Mouse (Mus musculus): ENCODE measurements around the gene Rnls.

- TF ChIP-seq CTCF (IDR thresholded peaks at IDR 0.05; ENCODE audit: control insufficient read depth, insufficient read depth, low read length) (no peak), POLR2A (IDR thresholded peaks at IDR 0.05; ENCODE audit: borderline replicate concordance, control insufficient read depth, low read depth, low read length) (no peak)
These were observed 109.1 kb downstream of the Rnls start for GRCm38 (mm10) chr19:33282985-33283384.

All from bone marrow, adult 2 months (tissue).